Mouse (Mus musculus): ENCODE measurements around the gene Myo1f. TPM values are rescaled to one million over a fixed set of nuclear protein-coding genes. Genes with fewer than 3 reads are reported as not detected.

Myo1f gene
- polyA plus RNA-seq, 1 experiment from 2014 or later, result 1.0 TPM

DNA sequence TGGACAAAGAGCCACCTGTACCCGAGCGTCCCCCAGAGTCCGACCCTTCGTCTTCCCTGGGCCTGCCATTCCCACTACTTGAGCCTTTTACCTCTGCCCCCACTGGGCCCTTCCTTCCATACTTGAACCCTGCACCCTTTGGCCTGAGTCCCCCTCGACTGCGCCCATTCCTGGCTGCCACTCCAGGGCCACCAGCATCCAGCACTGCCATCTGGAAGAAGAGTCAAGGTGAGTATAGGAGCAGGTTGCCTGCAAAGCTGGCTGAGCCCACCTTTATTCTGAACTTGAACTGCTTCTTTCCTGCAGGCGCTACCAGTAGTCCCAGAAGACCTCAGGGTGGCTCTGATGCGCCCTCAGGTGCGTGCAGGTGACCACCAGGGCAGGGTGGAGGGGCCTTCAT, 75.7 kb downstream of the Myo1f start:
- no peak for ATAC-seq (ENCODE audit: low read depth)
- H3K9ac ChIP-seq (replicated peaks; ENCODE audit: low read depth, low read length), result no peak overlapping the region
- H3K4me1 ChIP-seq (ENCODE audit: control insufficient read depth, insufficient read depth, low read length), result peaks cover 17% of the 10 kb centered on the region
- H3K9me3 ChIP-seq (ENCODE audit: control insufficient read depth, low read length), result no peaks in the 10 kb centered on the region
- H3K4me3 ChIP-seq (ENCODE audit: low read depth, low read length), result no peak overlapping the region
- no peaks in the 10 kb centered on the region for H3K27me3 ChIP-seq (ENCODE audit: control insufficient read depth, insufficient read depth, low read length)
- WGBS, result 96% methylated on average over 9 of the region's 9 CpGs
- no peak overlapping the region for H3K27ac ChIP-seq (ENCODE audit: low read depth, low read length)
- H3K4me2 ChIP-seq (ENCODE audit: low read depth, low read length), result no peak overlapping the region
- no peaks in the 10 kb centered on the region for H3K36me3 ChIP-seq (ENCODE audit: control insufficient read depth, insufficient read depth, low read length)

GRCm38 (mm10) chr17:33631796-33632195, 76.3 kb downstream of the Myo1f start:
- H3K9me3 ChIP-seq (ENCODE audit: control insufficient read depth, low read length), result no peaks in the 10 kb centered on the region
- no peak overlapping the region for H3K4me2 ChIP-seq (ENCODE audit: low read depth, low read length)
- no peak overlapping the region for H3K4me3 ChIP-seq (ENCODE audit: low read depth, low read length)
- no peak overlapping the region for H3K27ac ChIP-seq (ENCODE audit: low read depth, low read length)
- 83% methylated on average over 5 of the region's 5 CpGs for WGBS
- H3K4me1 ChIP-seq (ENCODE audit: control insufficient read depth, insufficient read depth, low read length), result peaks cover 17% of the 10 kb centered on the region
- ATAC-seq (ENCODE audit: low read depth), result no peak
- H3K9ac ChIP-seq (replicated peaks; ENCODE audit: low read depth, low read length), result no peak overlapping the region
- no peaks in the 10 kb centered on the region for H3K36me3 ChIP-seq (ENCODE audit: control insufficient read depth, insufficient read depth, low read length)
- no peaks in the 10 kb centered on the region for H3K27me3 ChIP-seq (ENCODE audit: control insufficient read depth, insufficient read depth, low read length)

DNA sequence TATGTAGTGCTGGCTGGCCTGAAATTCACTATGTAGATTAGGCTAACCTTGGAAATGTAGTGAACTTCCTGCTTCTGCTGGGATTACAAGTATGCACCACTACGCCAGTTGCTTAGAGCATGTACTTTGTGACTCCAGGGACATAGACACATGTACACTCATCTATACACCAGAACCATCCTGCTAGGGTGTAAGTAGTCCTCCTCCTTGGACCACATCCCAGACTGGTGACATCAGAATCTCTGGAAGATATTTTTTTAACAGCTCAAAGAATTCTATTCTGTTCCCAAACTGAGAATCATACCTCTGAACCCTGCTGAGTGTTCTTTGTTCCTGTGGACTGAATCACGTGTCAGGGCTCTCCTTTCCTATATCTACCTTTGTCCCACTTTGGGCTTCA, 81.5 kb downstream of the Myo1f start:
- H3K27ac ChIP-seq (ENCODE audit: low read depth, low read length), result no peak overlapping the region
- no peaks in the 10 kb centered on the region for H3K27me3 ChIP-seq (ENCODE audit: control insufficient read depth, insufficient read depth, low read length)
- no peaks in the 10 kb centered on the region for H3K9me3 ChIP-seq (ENCODE audit: control insufficient read depth, low read length)
- H3K4me3 ChIP-seq (ENCODE audit: low read depth, low read length), result no peak overlapping the region
- H3K4me2 ChIP-seq (ENCODE audit: low read depth, low read length), result no peak overlapping the region
- no peaks in the 10 kb centered on the region for H3K4me1 ChIP-seq (ENCODE audit: control insufficient read depth, insufficient read depth, low read length)
- WGBS, result 77% methylated on average over 2 of the region's 2 CpGs
- no peak overlapping the region for H3K9ac ChIP-seq (replicated peaks; ENCODE audit: low read depth, low read length)
- ATAC-seq (ENCODE audit: low read depth), result no peak
- H3K36me3 ChIP-seq (ENCODE audit: control insufficient read depth, insufficient read depth, low read length), result no peaks in the 10 kb centered on the region

DNA sequence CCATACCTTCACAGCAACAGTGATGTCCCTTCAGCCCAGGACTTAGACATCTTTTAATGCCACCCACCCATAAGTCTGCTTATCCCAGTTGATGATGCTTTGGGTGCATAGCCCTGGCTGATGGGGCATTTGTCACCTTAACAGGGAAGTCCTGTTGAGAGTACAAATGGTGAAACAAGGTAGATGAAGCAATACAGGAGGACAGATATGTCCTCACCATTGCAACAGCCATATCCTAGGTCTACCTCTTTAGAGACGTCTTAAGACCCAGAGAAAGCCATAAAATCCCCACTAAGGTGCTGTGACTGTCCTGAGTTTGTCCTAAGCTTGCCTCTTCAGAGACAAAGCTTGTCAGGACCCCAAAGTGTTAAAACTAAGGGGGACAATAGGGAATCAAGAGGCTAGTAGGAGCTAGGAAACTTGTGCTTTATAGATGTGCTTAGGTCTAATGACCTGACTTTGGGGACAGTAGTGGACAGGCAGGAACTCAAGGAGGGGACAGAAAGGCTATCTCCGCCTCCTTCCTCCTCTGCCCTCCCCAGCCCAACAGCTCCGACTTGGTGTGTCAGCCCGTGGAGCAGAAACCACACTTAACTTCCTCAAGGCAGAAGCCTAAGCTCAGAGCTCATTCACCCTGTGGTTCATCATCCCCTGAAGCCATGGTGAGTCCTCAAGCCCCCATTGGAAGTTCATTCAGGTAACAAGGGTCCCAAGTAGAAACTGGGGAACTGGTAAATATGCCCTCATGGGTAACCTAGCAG, 82.2 kb downstream of the Myo1f start, which contains the start of gene Pram1:
Pram1 (plus strand) TSS at position 541 of the 761 bp plus-strand sequence.
- WGBS, result 83% methylated on average over 4 of the region's 4 CpGs
- Histone ChIP-seq H3K4me1 (ENCODE audit: control insufficient read depth, insufficient read depth, low read length) (no peaks in the 10 kb centered on the region), H3K4me2 (ENCODE audit: low read depth, low read length) (no peak within 1 kb of the TSS), H3K4me3 (ENCODE audit: low read depth, low read length) (no peak within 1 kb of the TSS), H3K9ac (replicated peaks; ENCODE audit: low read depth, low read length) (no peak within 1 kb of the TSS), H3K27ac (ENCODE audit: low read depth, low read length) (no peak within 1 kb of the TSS), H3K9me3 (ENCODE audit: control insufficient read depth, low read length) (no peaks in the 10 kb centered on the region), H3K36me3 (ENCODE audit: control insufficient read depth, insufficient read depth, low read length) (no peaks in the 10 kb centered on the region), H3K27me3 (ENCODE audit: control insufficient read depth, insufficient read depth, low read length) (no peaks in the 10 kb centered on the region)
- no peak for ATAC-seq (ENCODE audit: low read depth)

DNA sequence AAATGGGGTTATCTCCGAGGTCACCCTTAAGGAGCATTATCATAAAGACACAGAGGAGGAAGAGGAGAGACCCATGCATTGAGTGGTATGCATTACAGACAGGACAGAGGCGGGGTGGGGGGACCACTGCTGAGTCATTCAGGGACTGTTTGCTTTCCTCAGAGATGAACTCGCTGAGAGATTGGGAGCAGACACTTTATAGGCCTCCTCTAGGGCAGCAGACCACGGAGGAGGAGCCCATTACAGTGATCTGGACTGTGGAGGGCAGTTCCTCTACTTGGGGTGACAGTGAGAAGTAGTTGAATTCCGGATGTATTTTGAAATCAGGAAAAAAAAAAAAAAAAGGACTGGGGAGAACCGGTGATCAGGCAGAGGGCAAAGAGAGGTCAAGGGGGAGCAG, 84.2 kb downstream of the Myo1f start:
- Histone ChIP-seq H3K4me2 (ENCODE audit: low read depth, low read length) (no peak overlapping the region), H3K9ac (replicated peaks; ENCODE audit: low read depth, low read length) (no peak overlapping the region), H3K9me3 (ENCODE audit: control insufficient read depth, low read length) (no peaks in the 10 kb centered on the region), H3K4me3 (ENCODE audit: low read depth, low read length) (no peak overlapping the region), H3K36me3 (ENCODE audit: control insufficient read depth, insufficient read depth, low read length) (peaks cover 10% of the 10 kb centered on the region), H3K4me1 (ENCODE audit: control insufficient read depth, insufficient read depth, low read length) (no peaks in the 10 kb centered on the region), H3K27me3 (ENCODE audit: control insufficient read depth, insufficient read depth, low read length) (no peaks in the 10 kb centered on the region), H3K27ac (ENCODE audit: low read depth, low read length) (no peak overlapping the region)
- ATAC-seq (ENCODE audit: low read depth), result no peak
- WGBS, result 64% methylated on average over 6 of the region's 6 CpGs

GRCm38 (mm10) chr17:33644068-33644467, 88.6 kb downstream of the Myo1f start:
- peaks cover 30% of the 10 kb centered on the region for H3K36me3 ChIP-seq (ENCODE audit: control insufficient read depth, insufficient read depth, low read length)
- no peaks in the 10 kb centered on the region for H3K4me1 ChIP-seq (ENCODE audit: control insufficient read depth, insufficient read depth, low read length)
- H3K9me3 ChIP-seq (ENCODE audit: control insufficient read depth, low read length), result no peaks in the 10 kb centered on the region
- ATAC-seq (ENCODE audit: low read depth), result no peak
- no peaks in the 10 kb centered on the region for H3K27me3 ChIP-seq (ENCODE audit: control insufficient read depth, insufficient read depth, low read length)
- no peak overlapping the region for H3K27ac ChIP-seq (ENCODE audit: low read depth, low read length)
- H3K9ac ChIP-seq (replicated peaks; ENCODE audit: low read depth, low read length), result no peak overlapping the region
- 95% methylated on average over 4 of the region's 4 CpGs for WGBS
- no peak overlapping the region for H3K4me3 ChIP-seq (ENCODE audit: low read depth, low read length)
- H3K4me2 ChIP-seq (ENCODE audit: low read depth, low read length), result no peak overlapping the region

DNA sequence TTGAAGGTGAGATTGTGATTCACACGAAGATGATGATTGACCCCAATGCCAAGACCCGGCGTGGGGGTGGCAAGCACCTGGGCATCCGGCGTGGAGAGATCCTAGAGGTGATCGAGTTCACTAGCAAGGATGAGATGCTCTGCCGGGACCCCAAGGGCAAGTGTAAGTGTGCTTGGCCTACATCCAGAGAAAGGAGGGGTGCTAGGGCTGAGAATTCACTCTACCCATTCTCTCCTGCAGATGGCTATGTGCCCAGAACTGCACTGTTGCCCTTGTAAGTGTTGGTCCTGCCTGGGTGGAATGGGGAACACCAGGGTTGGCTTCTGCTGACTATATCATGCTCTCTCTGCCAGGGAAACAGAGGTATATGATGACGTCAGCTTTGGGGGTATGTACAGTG, 89.6 kb downstream of the Myo1f start:
- no peak overlapping the region for H3K27ac ChIP-seq (ENCODE audit: low read depth, low read length)
- no peak for ATAC-seq (ENCODE audit: low read depth)
- no peaks in the 10 kb centered on the region for H3K9me3 ChIP-seq (ENCODE audit: control insufficient read depth, low read length)
- no peaks in the 10 kb centered on the region for H3K27me3 ChIP-seq (ENCODE audit: control insufficient read depth, insufficient read depth, low read length)
- H3K4me2 ChIP-seq (ENCODE audit: low read depth, low read length), result no peak overlapping the region
- 97% methylated on average over 8 of the region's 8 CpGs for WGBS
- peaks cover 40% of the 10 kb centered on the region for H3K36me3 ChIP-seq (ENCODE audit: control insufficient read depth, insufficient read depth, low read length)
- H3K4me3 ChIP-seq (ENCODE audit: low read depth, low read length), result no peak overlapping the region
- H3K4me1 ChIP-seq (ENCODE audit: control insufficient read depth, insufficient read depth, low read length), result no peaks in the 10 kb centered on the region
- H3K9ac ChIP-seq (replicated peaks; ENCODE audit: low read depth, low read length), result no peak overlapping the region

DNA sequence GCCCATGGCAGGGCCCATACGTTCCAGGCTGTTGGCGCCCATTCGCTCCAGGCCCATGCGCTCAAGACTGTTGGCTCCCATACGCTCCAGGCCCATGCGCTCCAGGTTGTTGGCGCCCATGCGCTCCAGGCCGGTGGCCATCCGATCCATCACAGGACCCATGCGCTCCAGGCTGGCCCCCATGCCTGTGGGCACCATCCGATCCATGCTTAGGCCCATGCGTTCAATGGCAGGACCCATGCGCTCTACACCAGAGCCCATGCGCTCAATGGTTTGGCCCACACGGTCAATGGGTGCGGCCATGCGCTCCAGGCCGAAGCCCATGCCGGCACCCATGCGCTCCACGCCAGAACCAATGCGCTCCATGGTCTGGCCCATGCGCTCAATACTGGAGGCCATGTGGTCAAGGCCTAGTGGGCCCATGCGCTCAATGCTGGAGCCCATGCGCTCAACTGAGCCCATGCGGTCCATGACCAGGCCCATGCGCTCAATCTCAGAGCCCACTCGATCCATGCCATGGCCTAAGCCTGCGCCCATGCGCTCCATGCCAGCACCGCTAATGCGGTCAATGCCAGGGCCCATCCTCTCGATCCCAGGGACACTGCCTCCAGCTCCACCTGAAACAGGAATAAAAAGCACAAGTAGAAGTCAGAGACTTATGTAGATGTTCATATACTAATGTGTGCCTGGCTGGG, 94.4 kb downstream of the Myo1f start:
- Histone ChIP-seq H3K9me3 (ENCODE audit: control insufficient read depth, low read length) (no peaks in the 10 kb centered on the region), H3K36me3 (ENCODE audit: control insufficient read depth, insufficient read depth, low read length) (peaks cover 62% of the 10 kb centered on the region), H3K9ac (replicated peaks; ENCODE audit: low read depth, low read length) (no peak overlapping the region), H3K4me1 (ENCODE audit: control insufficient read depth, insufficient read depth, low read length) (no peaks in the 10 kb centered on the region), H3K4me2 (ENCODE audit: low read depth, low read length) (no peak overlapping the region), H3K27me3 (ENCODE audit: control insufficient read depth, insufficient read depth, low read length) (no peaks in the 10 kb centered on the region), H3K27ac (ENCODE audit: low read depth, low read length) (no peak overlapping the region), H3K4me3 (ENCODE audit: low read depth, low read length) (no peak overlapping the region)
- peak; percentile 41; the same call in 1 of the 2 replicates for ATAC-seq (ENCODE audit: low read depth)
- 99% methylated on average over 34 of the region's 34 CpGs for WGBS
